Mouse (Mus musculus): ENCODE data around the gene Nfatc2. TPM values are rescaled to one million over a fixed set of nuclear protein-coding genes. Genes with fewer than 3 reads are reported as not detected.
A peak's percentile ranks its signal among the peaks of the same experiment; 100 is the strongest.

Gene Nfatc2
- polyA plus RNA-seq, 1 experiment from 2014 or later = 7.3 TPM

GRCm38 (mm10) chr2:168545901-168546557 is 55.4 kb downstream of the Nfatc2 start:
- 0 out of 2 replicates have a peak, but pooled peaks cover 5% of the 10 kb centered on the region for H3K27me3 ChIP-seq
- WGBS = 39% methylated on average over 15 of the region's 15 CpGs
- ATAC-seq (ENCODE audit: low FRiP score, low read depth) = no peak
- H3K4me1 ChIP-seq = peaks cover 74% of the 10 kb centered on the region
- H3K4me3 ChIP-seq = no peak overlapping the region
- no peak overlapping the region for H3K9ac ChIP-seq
- H3K4me2 ChIP-seq (replicated peaks) = no peak overlapping the region
- no peaks in the 10 kb centered on the region for H3K36me3 ChIP-seq
- H3K9me3 ChIP-seq = no peaks in the 10 kb centered on the region
- H3K27ac ChIP-seq = peak overlapping the region; percentile 70; the same call in 1 of the 2 replicates

GRCm38 (mm10) chr2:168544102-168544501 is 57.4 kb downstream of the Nfatc2 start:
- no peak overlapping the region for H3K4me3 ChIP-seq
- H3K9me3 ChIP-seq = no peaks in the 10 kb centered on the region
- H3K27ac ChIP-seq = peak overlapping the region; percentile 6
- H3K4me2 ChIP-seq (replicated peaks) = peak overlapping the region; percentile 9
- no peak overlapping the region for H3K9ac ChIP-seq
- no peaks in the 10 kb centered on the region for H3K36me3 ChIP-seq
- peaks cover 66% of the 10 kb centered on the region for H3K4me1 ChIP-seq
- H3K27me3 ChIP-seq = no peaks in the 10 kb centered on the region
- ATAC-seq (ENCODE audit: low FRiP score, low read depth) = peak; percentile 37
- 15% methylated on average over 13 of the region's 13 CpGs for WGBS

GRCm38 (mm10) chr2:168543026-168543425 is 58.4 kb downstream of the Nfatc2 start:
- H3K9me3 ChIP-seq = no peaks in the 10 kb centered on the region
- ATAC-seq (ENCODE audit: low FRiP score, low read depth) = no peak
- H3K4me1 ChIP-seq = peaks cover 55% of the 10 kb centered on the region
- no peaks in the 10 kb centered on the region for H3K36me3 ChIP-seq
- H3K4me2 ChIP-seq (replicated peaks) = no peak overlapping the region
- no peak overlapping the region for H3K9ac ChIP-seq
- no peaks in the 10 kb centered on the region for H3K27me3 ChIP-seq
- 52% methylated on average over 3 of the region's 3 CpGs for WGBS
- no peak overlapping the region for H3K4me3 ChIP-seq
- no peak overlapping the region for H3K27ac ChIP-seq

DNA sequence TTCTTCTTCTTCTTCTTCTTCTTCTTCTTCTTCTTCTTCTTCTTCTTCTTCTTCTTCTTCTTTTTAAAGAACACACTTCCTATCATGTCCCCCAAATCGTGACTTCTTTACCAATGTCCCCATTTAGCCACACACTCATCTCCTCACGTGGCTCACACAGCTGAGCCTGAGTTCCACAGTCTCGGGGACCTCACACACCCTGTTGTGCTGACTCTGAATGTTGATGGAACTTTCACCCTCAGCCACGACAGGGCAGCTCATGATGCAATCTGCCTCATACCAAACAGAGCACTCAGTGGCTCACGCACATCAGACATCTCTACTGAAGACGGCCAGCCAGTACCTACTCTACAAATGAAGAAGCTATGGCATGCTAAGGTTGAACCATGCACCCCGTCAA is 60.2 kb downstream of the Nfatc2 start:
- no peak overlapping the region for H3K4me2 ChIP-seq (replicated peaks)
- no peaks in the 10 kb centered on the region for H3K36me3 ChIP-seq
- no peaks in the 10 kb centered on the region for H3K27me3 ChIP-seq
- H3K27ac ChIP-seq = no peak overlapping the region
- 82% methylated on average over 7 of the region's 7 CpGs for WGBS
- peaks cover 43% of the 10 kb centered on the region for H3K4me1 ChIP-seq
- H3K9me3 ChIP-seq = no peaks in the 10 kb centered on the region
- H3K9ac ChIP-seq = no peak overlapping the region
- no peak for ATAC-seq (ENCODE audit: low FRiP score, low read depth)
- no peak overlapping the region for H3K4me3 ChIP-seq

DNA sequence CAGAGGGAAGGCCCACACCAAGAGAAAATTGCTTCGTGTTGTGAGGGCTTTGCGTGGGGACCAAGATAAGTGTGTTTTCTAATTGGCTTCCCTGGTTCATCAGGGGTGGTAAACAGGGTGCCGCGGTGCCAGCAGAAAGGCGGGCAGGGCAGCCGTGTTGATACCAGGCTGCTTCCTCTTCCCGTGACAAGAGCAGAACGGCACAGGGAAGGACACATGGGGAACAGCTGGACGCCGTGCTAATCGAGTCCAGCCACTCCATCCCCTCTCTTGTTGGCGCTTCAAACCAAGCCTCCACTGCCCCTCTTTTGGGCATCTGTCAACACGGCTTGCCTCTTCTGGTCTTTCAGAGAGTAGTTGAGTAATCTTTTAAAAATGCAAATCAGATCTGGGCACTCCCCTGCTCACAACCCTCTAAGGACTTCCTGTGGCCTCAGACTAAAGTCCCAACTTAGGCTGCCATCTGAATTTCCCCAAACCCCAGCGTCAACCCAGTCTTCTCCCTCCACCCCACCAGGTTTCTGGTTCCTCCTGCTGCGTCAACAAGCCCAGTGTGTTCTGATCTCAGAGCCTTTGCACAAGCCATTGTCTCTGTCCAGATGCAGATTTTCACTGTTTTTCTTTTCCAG is 61.7 kb downstream of the Nfatc2 start:
- peak overlapping the region; percentile 0; the same call in 1 of the 2 replicates for H3K27ac ChIP-seq
- no peak overlapping the region for H3K4me2 ChIP-seq (replicated peaks)
- peaks cover 28% of the 10 kb centered on the region for H3K4me1 ChIP-seq
- 43% methylated on average over 15 of the region's 15 CpGs for WGBS
- no peaks in the 10 kb centered on the region for H3K27me3 ChIP-seq
- H3K9ac ChIP-seq = no peak overlapping the region
- ATAC-seq (ENCODE audit: low FRiP score, low read depth) = no peak
- 0 out of 2 replicates have a peak, but pooled peaks cover under 1% of the 10 kb centered on the region for H3K36me3 ChIP-seq
- H3K9me3 ChIP-seq = no peaks in the 10 kb centered on the region
- H3K4me3 ChIP-seq = no peak overlapping the region

DNA sequence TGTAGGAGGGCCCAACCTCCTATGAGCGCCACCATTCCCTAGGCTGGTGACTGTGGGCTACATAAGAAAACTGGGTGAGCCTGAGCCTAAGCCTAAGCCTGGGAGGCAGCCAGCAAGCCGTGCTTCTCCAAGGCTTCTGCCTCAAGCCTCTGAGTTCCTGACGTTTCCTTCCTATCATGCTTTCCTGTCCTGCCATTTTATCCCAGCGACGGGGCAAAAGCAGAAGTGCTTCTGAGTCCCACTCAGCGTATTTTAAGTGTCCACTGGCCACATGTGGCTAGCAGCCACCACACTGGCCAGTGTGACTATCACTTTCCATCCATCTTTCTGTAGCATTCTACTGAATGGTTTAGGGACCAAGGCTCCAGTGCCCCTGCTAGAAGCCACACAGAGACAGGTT is 62.4 kb downstream of the Nfatc2 start:
- Histone ChIP-seq H3K27me3 (no peaks in the 10 kb centered on the region), H3K27ac (no peak overlapping the region), H3K4me1 (peaks cover 21% of the 10 kb centered on the region), H3K4me2 (replicated peaks) (no peak overlapping the region), H3K9me3 (no peaks in the 10 kb centered on the region), H3K9ac (no peak overlapping the region), H3K4me3 (no peak overlapping the region), H3K36me3 (0 out of 2 replicates have a peak, but pooled peaks cover 3% of the 10 kb centered on the region)
- whole genome bisulfite sequencing = 93% methylated on average over 6 of the region's 6 CpGs
- ATAC-seq (ENCODE audit: low FRiP score, low read depth) = no peak

GRCm38 (mm10) chr2:168532061-168532833 is 69.2 kb downstream of the Nfatc2 start:
- Histone ChIP-seq H3K36me3 (0 out of 2 replicates have a peak, but pooled peaks cover 6% of the 10 kb centered on the region), H3K4me1 (peaks cover 37% of the 10 kb centered on the region), H3K4me3 (no peak overlapping the region), H3K4me2 (replicated peaks) (no peak overlapping the region), H3K27me3 (peaks cover 2% of the 10 kb centered on the region; the same call in 1 of the 2 replicates), H3K27ac (no peak overlapping the region), H3K9me3 (no peaks in the 10 kb centered on the region), H3K9ac (no peak overlapping the region)
- WGBS = 52% methylated on average over 15 of the region's 15 CpGs
- no peak for ATAC-seq (ENCODE audit: low FRiP score, low read depth)

GRCm38 (mm10) chr2:168528551-168528950 is 72.9 kb downstream of the Nfatc2 start:
- Histone ChIP-seq H3K36me3 (0 out of 2 replicates have a peak, but pooled peaks cover 3% of the 10 kb centered on the region), H3K9ac (no peak overlapping the region), H3K4me2 (replicated peaks) (no peak overlapping the region), H3K4me3 (no peak overlapping the region), H3K27ac (no peak overlapping the region), H3K9me3 (0 out of 2 replicates have a peak, but pooled peaks cover 7% of the 10 kb centered on the region), H3K27me3 (peaks cover 2% of the 10 kb centered on the region; the same call in 1 of the 2 replicates), H3K4me1 (peaks cover 63% of the 10 kb centered on the region)
- ATAC-seq (ENCODE audit: low FRiP score, low read depth) = no peak
- 80% methylated on average over 8 of the region's 8 CpGs for WGBS

DNA sequence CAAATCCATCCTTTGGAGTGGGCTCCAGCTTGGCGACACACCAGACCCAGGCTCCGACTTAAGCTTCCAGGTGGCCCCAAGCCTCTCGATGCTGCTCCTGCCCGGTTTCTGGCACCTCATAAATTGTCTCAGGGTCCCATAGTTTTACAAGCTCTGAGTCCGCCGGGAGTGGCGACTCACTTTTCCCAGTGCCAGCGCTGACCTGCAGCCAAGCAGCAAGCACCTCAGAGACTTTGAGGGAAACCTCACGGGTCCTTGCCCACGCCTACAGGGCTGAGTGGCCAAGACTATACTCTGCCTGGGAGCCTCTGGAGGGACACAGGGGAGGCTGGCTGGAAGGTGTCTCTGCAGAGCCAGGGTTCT is 74.0 kb downstream of the Nfatc2 start:
- H3K4me1 ChIP-seq = peaks cover 55% of the 10 kb centered on the region
- peaks cover 5% of the 10 kb centered on the region; the same call in 1 of the 2 replicates for H3K27me3 ChIP-seq
- no peak for ATAC-seq (ENCODE audit: low FRiP score, low read depth)
- H3K4me3 ChIP-seq = no peak overlapping the region
- H3K9me3 ChIP-seq = 0 out of 2 replicates have a peak, but pooled peaks cover 7% of the 10 kb centered on the region
- H3K9ac ChIP-seq = no peak overlapping the region
- H3K27ac ChIP-seq = 0 out of 2 replicates have a peak overlapping the region, but pooled peaks have one; percentile 28
- no peak overlapping the region for H3K4me2 ChIP-seq (replicated peaks)
- 20% methylated on average over 10 of the region's 10 CpGs for WGBS
- peaks cover 8% of the 10 kb centered on the region; the same call in 1 of the 2 replicates for H3K36me3 ChIP-seq

GRCm38 (mm10) chr2:168526547-168527429 is 74.7 kb downstream of the Nfatc2 start:
- Histone ChIP-seq H3K9me3 (0 out of 2 replicates have a peak, but pooled peaks cover 7% of the 10 kb centered on the region), H3K4me1 (peaks cover 49% of the 10 kb centered on the region), H3K4me3 (no peak overlapping the region), H3K9ac (no peak overlapping the region), H3K4me2 (replicated peaks) (no peak overlapping the region), H3K27me3 (peaks cover 5% of the 10 kb centered on the region; the same call in 1 of the 2 replicates), H3K27ac (0 out of 2 replicates have a peak overlapping the region, but pooled peaks have one; percentile 28), H3K36me3 (peaks cover 12% of the 10 kb centered on the region; the same call in 1 of the 2 replicates)
- 58% methylated on average over 18 of the region's 18 CpGs for WGBS
- ATAC-seq (ENCODE audit: low FRiP score, low read depth) = no peak

All from limb, embryonic 13.5 days (tissue).